Mouse (Mus musculus) embryonic fibroblast, embryonic 13.5 days (primary cell): ENCODE measurements around the gene Mrpl41.

Experiments
- CTCF ChIP-seq: IDR thresholded peaks from 2 replicates; pipeline ENCODE4 v1.5.1; 2011; ENCODE audit warnings: mild to moderate bottlenecking, control low read depth, low read length, moderate library complexity, borderline replicate concordance; ENCODE audit not compliant: insufficient read depth
- POLR2A ChIP-seq: IDR thresholded peaks from 2 replicates; pipeline ENCODE4 v1.6.1; 2011; ENCODE audit warnings: low read depth, mild to moderate bottlenecking, control low read depth, low read length, moderate library complexity

- TF ChIP-seq CTCF (no peak), POLR2A (no peak)
These were observed 21.6 kb upstream of the Mrpl41 start for GRCm38 (mm10) chr2:24996471-24996870.
